Mouse (Mus musculus): Measurements from ENCODE around the gene Zbtb22.

Zbtb22 gene

GRCm38 (mm10) chr17:33968489-33968888 lies 52.8 kb downstream of the Zbtb22 start:
- peak; percentile 93 for DNase-seq (ENCODE audit: low read depth)
